Mouse (Mus musculus) heart, embryonic 16.5 days (tissue): ENCODE data around the gene Slc37a2. TPM values are rescaled to one million over a fixed set of nuclear protein-coding genes. Genes with fewer than 3 reads are reported as not detected.
A peak's percentile ranks its signal among the peaks of the same experiment; 100 is the strongest.

Experiments
- ATAC-seq: fragments of 200-750 bp; cut with Nextera tagmentation; replicated peaks from 2 replicates; pipeline ENCODE4 v1.8.0; 2017; ENCODE audit warnings: moderate number of reproducible peaks; ENCODE audit not compliant: insufficient read depth, low FRiP score; ENCODE audit errors: extremely low read depth
- H3K27ac ChIP-seq: fragments of 300-500 bp; sonication (generic); 2 replicates; pipeline ENCODE4 v1.5.1; 2014; ENCODE audit warnings: mild to moderate bottlenecking, low read length, control low read depth, moderate library complexity
- H3K27me3 ChIP-seq: fragments of 300-500 bp; sonication (generic); 2 replicates; pipeline ENCODE4 v1.6.1; 2014; ENCODE audit warnings: low read length, mixed read lengths; ENCODE audit not compliant: control insufficient read depth, insufficient read depth
- H3K36me3 ChIP-seq: fragments of 300-500 bp; sonication (generic); 2 replicates; pipeline ENCODE4 v1.6.1; 2014; ENCODE audit not compliant: control insufficient read depth, insufficient read depth
- H3K4me1 ChIP-seq: fragments of 300-500 bp; sonication (generic); 2 replicates; pipeline ENCODE4 v1.6.1; 2014; ENCODE audit warnings: low read length, mixed read lengths; ENCODE audit not compliant: control insufficient read depth, insufficient read depth
- H3K4me2 ChIP-seq: fragments of 300-500 bp; sonication (generic); 2 replicates; pipeline ENCODE4 v1.6.1; 2014; ENCODE audit warnings: low read depth, mild to moderate bottlenecking, control low read depth, low read length
- H3K4me3 ChIP-seq: fragments of 300-500 bp; sonication (generic); 2 replicates; pipeline ENCODE4 v1.5.1; 2014; ENCODE audit warnings: mild to moderate bottlenecking, control low read depth, low read length
- H3K9ac ChIP-seq: fragments of 300-500 bp; sonication (generic); 2 replicates; pipeline ENCODE4 v1.6.1; 2014; ENCODE audit warnings: low read length, control low read depth
- H3K9me3 ChIP-seq: fragments of 300-500 bp; sonication (generic); replicated peaks from 2 replicates; pipeline ENCODE4 v1.6.1; 2016; ENCODE audit warnings: low read length; ENCODE audit not compliant: control insufficient read depth
- WGBS: fragments of 180-500 bp; shearing (Covaris S2); extraction: QIAGEN DNeasy Blood & Tissue Kit; methylation state at CpG from one replicate; pipeline ENCODE4 v1.1.7; 2014; 5-methylcytosine and 5-hydroxymethylcytosine counted together
- polyA plus RNA-seq: library from polyadenylated mRNA; unstranded; fragments of >200 nt; fragmentation: Nextera tagmentation; extraction: Ambion mirVana; gene quantifications from 2 replicates; pipeline ENCODE4 v1.2.1, GENCODE M21; 2015

Gene Slc37a2
- polyA plus RNA-seq, 1 experiment from 2014 or later, result 2.5 TPM

GRCm38 (mm10) chr9:37200414-37200813 lies 55.1 kb downstream of the Slc37a2 start:
- H3K27ac ChIP-seq, result no peak overlapping the region

GRCm38 (mm10) chr9:37197067-37197466 lies 58.5 kb downstream of the Slc37a2 start:
- ATAC-seq, result no peak
- H3K27me3 ChIP-seq, result no peaks in the 10 kb centered on the region
- H3K4me3 ChIP-seq, result no peak overlapping the region
- H3K36me3 ChIP-seq, result no peaks in the 10 kb centered on the region
- no peaks in the 10 kb centered on the region for H3K4me1 ChIP-seq
- 73% methylated on average over 4 of the region's 4 CpGs for WGBS
- no peak overlapping the region for H3K4me2 ChIP-seq
- no peak overlapping the region for H3K9ac ChIP-seq
- no peak overlapping the region for H3K27ac ChIP-seq
- H3K9me3 ChIP-seq, result no peaks in the 10 kb centered on the region

More at GRCm38 (mm10) chr9:37200414-37200813, 55.1 kb downstream of the Slc37a2 start:
- no peak overlapping the region for H3K4me2 ChIP-seq
- H3K4me1 ChIP-seq, result no peaks in the 10 kb centered on the region
- no peak for ATAC-seq
- H3K27me3 ChIP-seq, result no peaks in the 10 kb centered on the region
- no peak overlapping the region for H3K9ac ChIP-seq
- 72% methylated on average over 5 of the region's 5 CpGs for WGBS
- no peak overlapping the region for H3K4me3 ChIP-seq
- H3K36me3 ChIP-seq, result no peaks in the 10 kb centered on the region
- no peaks in the 10 kb centered on the region for H3K9me3 ChIP-seq

GRCm38 (mm10) chr9:37188024-37188423 lies 67.5 kb downstream of the Slc37a2 start:
- no peak overlapping the region for H3K9ac ChIP-seq
- no peaks in the 10 kb centered on the region for H3K27me3 ChIP-seq
- H3K4me2 ChIP-seq, result no peak overlapping the region
- H3K36me3 ChIP-seq, result no peaks in the 10 kb centered on the region
- no peak overlapping the region for H3K27ac ChIP-seq
- no peak overlapping the region for H3K4me3 ChIP-seq
- no peaks in the 10 kb centered on the region; the same call in 1 of the 2 replicates for H3K9me3 ChIP-seq
- WGBS, result 80% methylated on average over 3 of the region's 3 CpGs
- H3K4me1 ChIP-seq, result 0 out of 2 replicates have a peak, but pooled peaks cover 2% of the 10 kb centered on the region
- no peak for ATAC-seq

- ATAC-seq, result no peak
- 76% methylated on average over 5 of the region's 5 CpGs for WGBS
- 0 out of 2 replicates have a peak, but pooled peaks cover 4% of the 10 kb centered on the region for H3K4me1 ChIP-seq
Measured at GRCm38 (mm10) chr9:37187407-37187806, 68.1 kb downstream of the Slc37a2 start.

GRCm38 (mm10) chr9:37183176-37183575 lies 72.4 kb downstream of the Slc37a2 start:
- Histone ChIP-seq H3K9ac (no peak overlapping the region), H3K27me3 (no peaks in the 10 kb centered on the region), H3K36me3 (no peaks in the 10 kb centered on the region), H3K4me2 (no peak overlapping the region), H3K4me3 (no peak overlapping the region), H3K9me3 (no peaks in the 10 kb centered on the region; the same call in 1 of the 2 replicates), H3K4me1 (0 out of 2 replicates have a peak, but pooled peaks cover 4% of the 10 kb centered on the region), H3K27ac (no peak overlapping the region)
- ATAC-seq, result peak; percentile 32
- 51% methylated on average over 2 of the region's 2 CpGs for WGBS

More at GRCm38 (mm10) chr9:37187407-37187806, 68.1 kb downstream of the Slc37a2 start:
- no peak overlapping the region for H3K27ac ChIP-seq
- H3K9ac ChIP-seq, result no peak overlapping the region
- H3K4me2 ChIP-seq, result no peak overlapping the region
- no peaks in the 10 kb centered on the region; the same call in 1 of the 2 replicates for H3K9me3 ChIP-seq
- H3K27me3 ChIP-seq, result no peaks in the 10 kb centered on the region
- H3K36me3 ChIP-seq, result no peaks in the 10 kb centered on the region
- H3K4me3 ChIP-seq, result no peak overlapping the region

GRCm38 (mm10) chr9:37181596-37181995 lies 73.9 kb downstream of the Slc37a2 start:
- H3K27ac ChIP-seq, result no peak overlapping the region
- H3K4me2 ChIP-seq, result no peak overlapping the region
- 83% methylated on average over 5 of the region's 5 CpGs for WGBS
- H3K36me3 ChIP-seq, result no peaks in the 10 kb centered on the region
- no peaks in the 10 kb centered on the region; the same call in 1 of the 2 replicates for H3K9me3 ChIP-seq
- no peak for ATAC-seq
- peaks cover 6% of the 10 kb centered on the region; the same call in 1 of the 2 replicates for H3K4me1 ChIP-seq
- no peak overlapping the region for H3K9ac ChIP-seq
- no peaks in the 10 kb centered on the region for H3K27me3 ChIP-seq
- H3K4me3 ChIP-seq, result no peak overlapping the region

- H3K27ac ChIP-seq, result no peak overlapping the region
- 84% methylated on average over 4 of the region's 4 CpGs for WGBS
- no peak for ATAC-seq
- H3K9me3 ChIP-seq, result no peaks in the 10 kb centered on the region; the same call in 1 of the 2 replicates
- H3K4me3 ChIP-seq, result no peak overlapping the region
- no peaks in the 10 kb centered on the region for H3K27me3 ChIP-seq
- no peak overlapping the region for H3K4me2 ChIP-seq
- no peak overlapping the region for H3K9ac ChIP-seq
- peaks cover 11% of the 10 kb centered on the region; the same call in 1 of the 2 replicates for H3K4me1 ChIP-seq
- H3K36me3 ChIP-seq, result no peaks in the 10 kb centered on the region
Measured at GRCm38 (mm10) chr9:37179596-37179995, 75.9 kb downstream of the Slc37a2 start.

- no peaks in the 10 kb centered on the region for H3K36me3 ChIP-seq
- 44% methylated on average over 4 of the region's 4 CpGs for WGBS
- no peak overlapping the region for H3K4me2 ChIP-seq
- H3K27ac ChIP-seq, result no peak overlapping the region
- H3K4me3 ChIP-seq, result no peak overlapping the region
- peaks cover 11% of the 10 kb centered on the region; the same call in 1 of the 2 replicates for H3K4me1 ChIP-seq
- no peak overlapping the region for H3K9ac ChIP-seq
- H3K27me3 ChIP-seq, result no peaks in the 10 kb centered on the region
- ATAC-seq, result no peak
- H3K9me3 ChIP-seq, result no peaks in the 10 kb centered on the region
Measured at GRCm38 (mm10) chr9:37178911-37179310, 76.6 kb downstream of the Slc37a2 start.
